Mouse (Mus musculus) lung, postnatal 36 days (tissue): Measurements from ENCODE around the gene Nrg4.

ENCODE experiments used
- DNase-seq: peaks from one replicate; pipeline ENCODE4 v3.0.0; 2022; ENCODE audit warnings: mixed read lengths

The Nrg4 gene

DNA sequence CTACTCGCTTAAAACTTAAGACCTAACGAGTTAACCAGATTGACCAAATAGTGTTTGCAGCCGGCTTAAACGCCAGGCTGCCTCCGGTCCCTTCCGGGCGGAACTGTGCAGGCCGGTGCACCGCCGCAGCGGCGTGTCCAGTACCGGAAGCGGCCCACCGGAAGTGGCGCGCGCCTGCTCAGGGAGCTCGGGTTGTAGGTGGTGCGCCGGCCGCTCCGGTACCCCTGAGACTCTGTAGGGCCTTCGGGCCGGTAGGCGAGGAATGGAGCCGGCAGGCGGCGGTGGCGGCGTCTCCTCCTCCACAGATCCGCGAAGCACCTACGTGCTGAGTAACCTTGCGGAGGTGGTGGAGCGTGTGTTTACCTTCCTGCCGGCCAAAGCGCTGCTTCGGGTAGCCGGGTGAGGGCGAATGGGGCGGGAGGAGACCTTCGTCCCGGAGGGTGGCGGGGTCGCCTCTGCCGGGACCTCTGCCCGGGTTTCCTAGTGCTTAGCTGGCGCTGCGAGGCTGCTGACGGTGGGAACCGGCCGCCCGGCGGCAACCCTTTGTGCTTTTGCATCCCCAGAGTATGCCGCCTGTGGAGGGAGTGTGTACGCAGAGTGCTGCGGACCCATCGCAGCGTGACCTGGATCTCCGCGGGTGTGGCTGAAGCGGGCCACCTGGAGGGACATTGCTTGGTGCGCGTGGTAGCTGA is 117.7 kb downstream of the Nrg4 start, which contains the start of gene Fbxo22:
Gene Fbxo22 (plus strand): TSS at position 136 of the 692 bp plus-strand sequence.
- DNase-seq = peak; percentile 86

DNA sequence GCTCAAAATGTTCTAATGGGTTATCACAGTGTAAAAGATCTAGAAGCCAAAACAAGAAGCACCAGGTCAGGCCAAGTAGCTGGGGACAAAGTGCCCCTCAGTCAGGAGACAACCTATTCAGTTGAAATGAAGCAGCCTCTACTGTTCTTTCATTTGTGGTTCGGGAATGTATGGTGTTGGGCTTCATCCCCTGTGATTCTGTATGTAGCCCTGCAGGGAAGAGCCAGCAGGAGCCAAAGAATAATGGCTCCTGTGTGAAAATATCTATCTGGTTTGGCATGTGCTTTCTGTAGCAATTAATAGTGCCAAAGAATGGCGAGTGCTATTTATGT is 118.2 kb downstream of the Nrg4 start:
- no peak for DNase-seq

DNA sequence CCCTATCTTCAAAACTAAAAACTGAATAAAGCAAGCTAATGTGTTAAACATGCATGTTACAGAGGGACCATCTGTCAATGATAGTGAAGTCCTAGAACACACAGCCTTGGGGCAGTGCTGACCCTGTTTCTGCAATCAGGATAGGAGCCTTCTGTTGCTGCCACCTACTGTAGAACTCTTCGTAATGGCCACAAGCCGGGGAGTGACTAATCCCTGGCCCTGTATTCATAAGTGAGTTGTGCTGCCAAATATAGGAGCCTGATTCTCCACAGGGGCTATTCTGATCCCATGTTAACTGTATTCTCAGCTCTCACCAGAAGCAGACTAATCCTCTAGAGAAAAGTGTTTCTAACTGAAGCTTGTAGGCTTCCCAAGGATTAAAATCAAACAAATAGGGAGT is 127.3 kb downstream of the Nrg4 start:
- no peak for DNase-seq

DNA sequence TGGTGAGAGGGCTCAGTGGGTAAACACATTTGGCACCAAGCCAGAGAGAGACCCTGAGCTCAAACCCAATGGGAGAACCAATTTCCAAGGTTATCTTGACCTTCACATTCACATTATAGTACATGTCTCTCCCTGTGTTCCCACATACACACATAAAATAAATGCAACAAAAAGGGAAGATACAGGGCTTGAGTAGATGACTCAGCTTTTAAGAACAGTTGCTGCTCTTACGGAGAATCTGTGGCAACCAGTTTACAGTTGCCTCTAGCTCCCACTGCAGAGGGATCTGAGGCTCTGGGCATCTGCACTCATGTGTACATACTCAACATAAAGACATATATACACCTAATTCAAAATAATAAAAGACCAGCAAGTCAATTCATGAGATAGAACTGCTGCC is 128.4 kb downstream of the Nrg4 start:
- DNase-seq = no peak

DNA sequence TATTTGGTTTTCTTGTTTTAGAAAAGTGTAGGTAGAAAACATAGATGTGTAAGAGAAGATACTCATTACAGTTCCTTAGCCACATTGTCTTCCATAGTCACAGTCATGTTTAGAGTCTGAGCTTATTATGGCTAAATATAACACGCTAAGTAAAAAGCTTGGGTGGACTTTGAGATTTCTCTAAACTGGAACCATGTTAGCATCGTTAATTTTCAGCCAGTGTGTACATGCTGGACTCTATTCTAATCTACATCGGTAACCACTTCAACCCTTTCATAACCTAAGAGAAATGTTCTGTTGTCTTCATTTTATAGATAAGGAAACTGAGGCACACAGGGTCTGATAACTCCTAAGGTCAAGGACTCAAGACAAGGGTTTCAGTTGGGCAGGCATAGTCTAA is 130.8 kb downstream of the Nrg4 start:
- no peak for DNase-seq

DNA sequence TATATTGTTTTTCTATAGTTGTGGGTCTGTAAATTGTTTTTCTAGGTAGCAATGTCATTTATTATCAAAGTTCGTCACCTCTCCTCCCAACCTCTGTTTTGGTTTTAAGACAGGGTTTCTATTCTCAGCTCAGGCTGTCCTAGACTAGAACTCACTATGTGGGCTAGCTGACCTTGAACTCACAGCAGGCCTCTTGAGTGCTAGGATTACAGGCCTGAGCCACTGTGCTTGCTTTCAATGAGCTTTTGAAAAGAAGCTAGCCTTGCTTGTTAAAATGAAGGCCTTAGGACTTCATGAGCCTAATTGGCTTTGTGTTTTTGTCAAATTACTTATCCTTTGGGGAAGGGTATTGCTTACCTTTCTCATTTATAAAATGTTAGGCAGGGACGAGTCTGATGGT is 152.4 kb downstream of the Nrg4 start:
- DNase-seq = no peak

DNA sequence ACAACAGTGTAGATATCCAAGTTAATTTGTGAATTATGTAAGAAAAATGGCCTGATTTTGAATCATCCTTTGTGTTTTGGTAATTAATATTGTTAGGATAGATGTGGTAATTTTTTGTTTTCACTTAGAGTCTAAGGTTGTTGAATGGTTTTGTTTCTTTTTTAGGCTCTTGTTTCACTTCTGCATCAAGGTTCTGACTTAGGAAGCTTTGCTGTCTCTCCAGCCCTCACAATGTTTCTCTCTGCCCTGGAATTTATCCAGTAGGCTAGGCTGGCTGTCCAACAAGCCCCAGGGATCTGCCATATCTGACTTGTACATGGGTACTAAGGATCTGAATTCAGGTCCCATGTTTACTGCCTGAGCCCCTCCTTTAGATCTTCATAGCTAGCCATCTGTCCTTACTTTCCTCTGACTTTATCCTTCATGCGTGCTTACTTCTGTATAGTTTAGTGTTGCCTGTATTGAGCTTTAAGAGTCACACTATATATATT is 154.4 kb downstream of the Nrg4 start:
- DNase-seq = no peak

DNA sequence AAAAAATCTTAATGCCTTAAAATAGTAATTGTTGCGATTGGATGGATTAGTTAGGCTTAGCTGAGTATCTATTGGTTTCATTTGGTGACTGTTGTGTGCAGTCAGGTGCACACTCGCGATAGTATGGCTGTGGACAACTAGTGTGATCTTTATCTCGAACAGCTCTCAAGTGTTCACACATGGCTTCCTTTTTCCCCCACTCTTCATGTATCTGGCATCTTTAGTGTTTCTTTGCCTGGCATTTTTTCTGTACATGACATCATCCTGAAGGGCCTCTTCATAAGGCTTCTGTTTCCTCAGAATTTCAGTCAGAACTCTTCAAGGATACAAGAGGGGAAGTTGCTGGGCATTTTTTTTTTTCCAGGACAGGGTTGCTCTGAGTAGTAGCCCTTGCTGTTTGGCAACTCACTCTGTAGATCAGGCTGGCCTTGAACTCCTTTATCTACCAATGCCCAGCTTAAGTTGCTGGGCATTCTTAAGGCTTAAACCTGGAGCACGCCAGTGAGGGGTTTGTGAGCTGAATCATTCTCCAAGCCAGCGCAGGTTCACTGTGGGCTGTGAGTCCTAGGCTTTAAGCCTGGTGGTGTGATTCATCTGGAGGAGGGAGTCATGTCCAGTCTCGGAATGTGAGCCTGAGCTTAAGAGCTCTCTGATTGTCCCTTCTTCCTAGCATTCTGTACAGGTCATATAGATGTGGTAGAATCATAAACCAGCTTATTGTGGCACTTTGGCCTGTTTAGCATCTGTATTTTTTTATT is 155.8 kb downstream of the Nrg4 start:
- peak; percentile 35 for DNase-seq
